Mouse (Mus musculus) retina, embryonic 14.5 days (tissue): ENCODE data around the gene Gm10306.

Experiments
- DNase-seq: peaks from one replicate; pipeline ENCODE4 v3.0.0-alpha.2; 2015; ENCODE audit warnings: low spot score

Gm10306 gene

GRCm38 (mm10) chr4:94605591-94605990 lies 49.2 kb downstream of the Gm10306 start:
- no peak for DNase-seq
